Mouse (Mus musculus) lung, adult 2 months (tissue): Measurements from ENCODE around the gene Trex2.

ENCODE experiments used
- CTCF ChIP-seq: fragments of 200-500 bp; IDR thresholded peaks from 2 replicates; pipeline ENCODE4 v1.5.1; 2011; ENCODE audit warnings: mild to moderate bottlenecking, low read length, control low read depth; ENCODE audit not compliant: insufficient read depth
- POLR2A ChIP-seq: fragments of 200-500 bp; IDR thresholded peaks from 2 replicates; pipeline ENCODE4 v1.6.1; 2011; ENCODE audit warnings: low read depth, mild to moderate bottlenecking, control low read depth, low read length, borderline replicate concordance; ENCODE audit errors: extremely low read depth

DNA sequence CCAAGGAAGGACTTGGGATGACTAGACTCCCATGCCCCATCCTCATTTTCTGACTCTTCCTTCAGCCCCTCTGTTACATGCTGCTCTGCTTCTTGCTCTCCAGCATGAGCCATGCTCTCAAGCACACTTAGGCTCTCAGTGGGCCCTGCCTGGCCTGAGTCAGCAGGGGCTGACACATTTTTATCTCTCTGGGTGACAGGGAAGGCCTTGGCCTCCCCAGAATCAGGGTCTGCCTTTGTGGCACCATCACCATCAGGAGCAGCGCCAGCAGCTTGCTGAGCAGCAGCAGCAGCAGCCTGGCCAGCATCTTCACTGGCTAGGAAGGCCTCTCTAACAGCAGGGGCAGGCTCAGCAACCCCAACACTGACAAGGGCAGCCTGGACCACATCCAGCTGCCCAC, 38.7 kb downstream of the Trex2 start:
- TF ChIP-seq CTCF (no peak), POLR2A (no peak)
